In the genomic region with DNA sequence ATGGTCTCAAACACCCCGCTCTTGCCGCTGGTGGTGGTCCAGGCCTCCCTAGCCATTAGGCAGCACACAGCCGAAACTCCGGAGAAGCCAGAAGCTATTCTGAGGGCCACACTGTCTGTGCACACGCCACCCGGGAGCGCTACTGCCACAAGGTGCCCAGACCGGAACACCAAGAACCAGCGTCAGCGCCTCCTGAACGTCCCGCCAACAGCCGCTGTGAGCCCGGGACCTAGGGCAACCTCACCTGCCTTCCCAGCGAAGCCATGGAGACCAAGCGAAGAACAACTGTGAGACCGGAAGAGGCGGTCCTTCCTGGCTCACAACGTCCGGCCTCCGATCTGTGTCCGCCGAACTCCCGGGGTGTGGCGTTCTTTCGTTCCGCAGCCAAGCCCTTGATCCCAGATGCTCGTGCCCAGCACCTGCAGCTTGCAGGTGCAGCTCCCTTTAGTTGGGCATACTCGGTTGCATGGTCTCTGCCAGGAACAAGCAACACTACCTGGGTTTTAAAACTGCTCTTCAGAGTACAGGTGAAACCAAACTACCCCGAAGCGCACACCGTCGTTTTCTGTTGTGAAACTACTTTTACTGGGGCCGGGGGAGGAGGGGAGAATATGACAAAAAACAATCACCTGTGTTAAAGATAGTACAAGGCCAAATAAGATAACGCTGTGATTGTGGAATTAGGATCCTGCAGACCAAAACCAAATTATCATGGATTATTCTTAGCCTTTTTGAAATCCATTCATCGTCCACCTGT, we compare ENCODE assay signal across 8 mouse cellular contexts. TPM values are rescaled to one million over a fixed set of nuclear protein-coding genes. Genes with fewer than 3 reads are reported as not detected.
DNase-seq lines count a peak whose midpoint lies in the region; ATAC-seq and TF ChIP-seq lines count a peak whose summit lies in the region.

A gene (minus strand): TSS at position 335 of the 757 bp plus-strand sequence.

- no peak for TF ChIP-seq CTCF in Patski (IDR thresholded peaks at IDR 0.05)

- peaks cover 39% of the 10 kb centered on the region for H3K36me3 ChIP-seq in hindbrain, embryonic 12.5 days

- POLR2A ChIA-PET in Patski (lab: Charles Lee) = no interaction called here

- ATAC-seq in Patski = peak; percentile 71
- ATAC-seq in hindbrain, embryonic 12.5 days (ENCODE audit: low FRiP score) = peak; percentile 95

- H3K4me2 ChIP-seq in hindbrain, embryonic 12.5 days (replicated peaks) = peak within 1 kb of the TSS; percentile 72

- peak within 1 kb of the TSS; percentile 86 for H3K4me3 ChIP-seq in hindbrain, embryonic 12.5 days

- peak within 1 kb of the TSS; percentile 82 for H3K9ac ChIP-seq in hindbrain, embryonic 12.5 days

- H3K9me3 ChIP-seq in hindbrain, embryonic 12.5 days (replicated peaks) = no peaks in the 10 kb centered on the region

- peak; percentile 39 for DNase-seq in Patski (ENCODE audit: low read depth, low spot score)
- peak; percentile 92 to 93 for DNase-seq in cerebellum, postnatal 10 days
- peak; percentile 58 to 78 for DNase-seq in frontal cortex, postnatal 10 days (ENCODE audit: low spot score in 2 of 2)
- peak; percentile 77 to 79 for DNase-seq in layer of hippocampus, postnatal 14 days (ENCODE audit: low spot score in 2 of 2)
- DNase-seq in lung, postnatal 14 days = peak; percentile 81
- peak; percentile 78 for DNase-seq in retina, adult 2 months (ENCODE audit: low read depth, low spot score)
- peak; percentile 77 to 78 for DNase-seq in thymus, postnatal 36 days

- no peaks in the 10 kb centered on the region for H3K27me3 ChIP-seq in Patski
- no peaks in the 10 kb centered on the region for H3K27me3 ChIP-seq in hindbrain, embryonic 12.5 days

- 8% methylated on average over 36 of the region's 36 CpGs for WGBS in hindbrain, embryonic 12.5 days

- peaks cover 12% of the 10 kb centered on the region for H3K4me1 ChIP-seq in hindbrain, embryonic 12.5 days

- in situ Hi-C loops in Patski (cut with MboI; ENCODE audit: low pct_unique_long_range_greater_than_20kb) = loop anchor here (10.0 kb wide), 1 partner anchor 131 kb away; no protein-coding TSS in a partner anchor

- H3K27ac ChIP-seq in hindbrain, embryonic 12.5 days = no peak within 1 kb of the TSS

- CTCF ChIA-PET in Patski (lab: Charles Lee) = interaction anchor here (0.7 to 1.7 kb wide), 4 partner anchors 16 to 177 kb away, joined by 3 to 5 read pairs (median 3); no protein-coding TSS in a partner anchor

RNA-seq across cellular contexts. Expression of the gene that starts here (rescaled TPM):
- 34.8 TPM for polyA plus RNA-seq in Patski (2021)
- polyA plus RNA-seq in hindbrain, embryonic 12.5 days (2016; fragmentation: Nextera tagmentation; extraction: Ambion mirVana) = 34.9 and 37.2 TPM in 2 replicates
- total RNA-seq in layer of hippocampus, postnatal 14 days (2021) = 10 to 100 TPM; 20.6 to 23.4 TPM

Comparison
In these comparisons a context has a peak if more than half of its experiments do, and no peak if none do; other contexts are left out.
1. DNase-seq: peak in every context shown above with its lines; median percentile 92 in cerebellum, postnatal 10 days; 81 in lung, postnatal 14 days; 78 in layer of hippocampus, postnatal 14 days; 78 in retina, adult 2 months; 78 in thymus, postnatal 36 days; 68 in frontal cortex, postnatal 10 days; 39 in Patski.